Comparison of ENCODE assay signal across 18 mouse cellular contexts in genomic region chrX:52419850-52420249, GRCm38 (mm10).
"Had no signal": no experiment of that assay in that cellular context is flagged by ENCODE, and none has a peak within 500 bp of the region (broad histone marks: within the 10 kb centered on the region; RNA-seq: fewer than 3 reads in every experiment).

No protein-coding gene starts in this region.

- H3K27ac ChIP-seq: kidney, postnatal 0 days; layer of hippocampus, adult 2 months; liver, embryonic 13.5 days; midbrain, embryonic 12.5 days; midbrain, embryonic 15.5 days; neural tube, embryonic 12.5 days; neural tube, embryonic 15.5 days; stomach, embryonic 15.5 days had no signal

- DNase-seq: kidney, postnatal 25 days; layer of hippocampus, adult 9-11 months; liver, embryonic 13.5 days; lung, adult 2 months; lung, postnatal 36 days; right cerebral cortex, adult 18-20 months; right cerebral cortex, postnatal 14 days; right cerebral cortex, postnatal 4 days; spleen, adult 18-20 months; thymus, adult 18-20 months; thymus, postnatal 36 days had no signal

- H3K4me3 ChIP-seq: layer of hippocampus, adult 2 months; liver, embryonic 13.5 days; midbrain, embryonic 12.5 days; midbrain, embryonic 15.5 days; neural tube, embryonic 12.5 days; neural tube, embryonic 15.5 days; stomach, embryonic 15.5 days had no signal

- ATAC-seq: midbrain, embryonic 15.5 days had no signal
